Mouse (Mus musculus): ENCODE results near the gene Alyref2. TPM values are rescaled to one million over a fixed set of nuclear protein-coding genes. Genes with fewer than 3 reads are reported as not detected.
"Not testable (repeated sequence)": the region's sequence is repeated elsewhere in the genome, so short reads cannot be mapped to it uniquely, and the experiment has no call there.

Gene Alyref2
- polyA plus RNA-seq (2012; rRNA removed), result 3.8 and 5.1 TPM in 2 replicates

DNA sequence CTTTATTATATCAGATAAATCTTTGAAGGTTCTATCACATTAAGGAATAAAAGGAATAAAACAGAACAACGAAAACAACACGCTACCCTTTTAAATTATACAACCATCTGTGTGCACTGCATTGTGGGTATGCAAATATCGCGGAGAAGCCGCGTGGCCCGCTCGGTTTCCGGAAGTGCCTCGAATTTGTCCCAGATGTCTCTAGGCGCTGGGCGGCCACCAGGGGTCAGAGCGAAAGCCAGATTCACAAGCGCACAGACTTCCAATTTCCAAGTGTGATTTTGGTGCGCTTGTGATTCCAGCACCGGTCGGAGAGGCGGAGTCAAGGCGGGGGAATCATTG, at the start of gene Alyref2:
Alyref2 (plus strand) TSS at position 229 of the 342 bp plus-strand sequence.
- WGBS, result under 1% methylated on average over 19 of the region's 19 CpGs
- peak; percentile 89 for DNase-seq (ENCODE audit: low read depth, low spot score)

DNA sequence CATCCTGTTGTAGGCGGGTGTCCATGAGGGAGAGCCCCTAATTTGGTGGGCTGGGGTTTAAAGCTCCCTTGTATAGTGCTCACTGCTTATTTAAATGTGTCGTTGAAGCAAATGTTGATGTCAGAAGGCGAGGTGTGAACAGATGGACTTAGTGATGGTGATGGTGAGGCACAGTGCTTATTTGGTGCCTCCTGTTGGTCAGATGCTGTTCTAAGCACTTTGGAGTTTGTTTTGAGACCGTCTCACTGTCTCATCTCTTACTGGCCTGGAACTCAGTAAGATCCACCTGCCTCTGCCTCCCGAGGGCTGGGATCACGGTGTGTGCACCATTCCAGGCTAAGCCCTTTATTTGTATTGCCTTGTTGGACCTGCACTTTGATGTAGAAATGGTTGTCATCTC, 48.4 kb upstream of the Alyref2 start:
- 67% methylated on average over 6 of the region's 6 CpGs for WGBS
- no peak for DNase-seq (ENCODE audit: low read depth, low spot score)

DNA sequence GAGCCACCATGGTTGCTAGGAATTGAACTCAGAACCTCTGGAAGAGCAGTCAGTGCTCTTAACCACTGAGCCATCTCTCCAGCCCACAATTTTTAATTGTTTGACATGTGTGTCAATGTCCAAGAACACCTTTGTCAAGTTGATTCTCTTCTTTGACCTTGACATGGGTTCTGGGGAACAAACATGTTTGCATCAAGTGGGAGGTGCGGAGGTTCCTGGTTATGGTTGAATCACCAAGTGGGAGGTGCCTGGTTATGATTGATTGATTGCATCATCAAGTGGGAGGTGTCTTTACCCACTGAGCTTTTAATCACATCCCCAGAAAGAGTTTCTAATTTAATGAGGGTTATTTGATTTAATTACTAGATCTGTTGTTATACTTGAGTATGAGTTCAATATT, 45.7 kb upstream of the Alyref2 start:
- WGBS, result 78% methylated on average over 1 of the region's 1 CpGs
- no peak for DNase-seq (ENCODE audit: low read depth, low spot score)

DNA sequence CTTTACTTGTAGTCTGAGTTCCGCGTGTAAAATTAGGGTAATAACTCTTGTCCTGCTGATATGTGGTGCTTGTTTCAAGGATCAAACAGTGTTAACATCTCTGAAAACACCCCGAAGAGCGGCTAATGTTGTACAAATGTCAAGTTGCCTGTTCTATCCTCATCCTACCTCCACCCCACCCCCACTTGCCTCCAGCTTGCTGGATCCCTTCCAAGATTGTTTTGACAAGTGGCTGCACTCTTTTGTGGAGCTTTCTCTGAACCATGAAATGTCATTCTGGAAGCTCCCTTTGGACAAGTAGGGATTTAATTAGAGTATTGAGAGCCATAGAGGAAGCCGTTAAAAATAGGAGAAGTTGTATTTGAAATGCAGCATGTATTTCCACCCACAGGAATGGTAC, 43.5 kb upstream of the Alyref2 start:
- WGBS, result 38% methylated on average over 5 of the region's 5 CpGs
- DNase-seq (ENCODE audit: low read depth, low spot score), result no peak

DNA sequence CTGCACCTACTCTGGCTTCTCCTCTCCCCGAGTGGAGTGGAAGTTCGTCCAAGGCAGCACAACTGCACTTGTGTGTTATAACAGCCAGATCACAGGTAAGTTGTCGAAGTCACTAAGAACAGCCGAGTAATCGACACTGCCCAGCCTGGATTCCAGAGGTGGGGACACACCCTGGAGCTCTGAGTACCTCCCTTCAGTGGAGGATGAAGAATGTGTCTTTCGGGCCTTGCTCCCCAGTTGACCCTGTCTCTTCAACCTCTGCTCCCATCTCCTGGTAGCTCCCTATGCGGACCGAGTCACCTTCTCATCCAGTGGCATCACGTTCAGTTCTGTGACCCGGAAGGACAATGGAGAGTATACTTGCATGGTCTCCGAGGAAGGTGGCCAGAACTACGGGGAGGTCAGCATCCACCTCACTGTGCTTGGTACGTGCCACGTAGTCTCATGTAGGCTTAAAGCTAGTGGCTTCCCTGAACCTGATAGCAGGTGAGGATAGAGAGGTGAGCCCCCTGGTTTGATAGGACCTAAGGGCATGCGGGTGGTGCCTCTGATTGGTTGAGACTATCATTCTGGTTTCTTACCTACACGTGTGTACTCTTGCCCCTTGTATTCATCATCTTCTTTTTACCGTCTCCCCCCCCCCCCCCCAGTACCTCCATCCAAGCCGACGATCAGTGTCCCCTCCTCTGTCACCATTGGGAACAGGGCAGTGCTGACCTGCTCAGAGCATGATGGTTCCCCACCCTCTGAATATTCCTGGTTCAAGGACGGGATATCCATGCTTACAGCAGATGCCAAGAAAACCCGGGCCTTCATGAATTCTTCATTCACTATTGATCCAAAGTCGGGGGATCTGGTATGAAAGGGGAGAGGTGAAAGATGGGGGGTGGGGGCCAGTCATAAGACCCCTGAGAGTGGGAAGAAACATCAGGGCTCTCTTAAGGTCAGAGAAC, 42.5 kb upstream of the Alyref2 start:
- DNase-seq (ENCODE audit: low read depth, low spot score), result no peak

DNA sequence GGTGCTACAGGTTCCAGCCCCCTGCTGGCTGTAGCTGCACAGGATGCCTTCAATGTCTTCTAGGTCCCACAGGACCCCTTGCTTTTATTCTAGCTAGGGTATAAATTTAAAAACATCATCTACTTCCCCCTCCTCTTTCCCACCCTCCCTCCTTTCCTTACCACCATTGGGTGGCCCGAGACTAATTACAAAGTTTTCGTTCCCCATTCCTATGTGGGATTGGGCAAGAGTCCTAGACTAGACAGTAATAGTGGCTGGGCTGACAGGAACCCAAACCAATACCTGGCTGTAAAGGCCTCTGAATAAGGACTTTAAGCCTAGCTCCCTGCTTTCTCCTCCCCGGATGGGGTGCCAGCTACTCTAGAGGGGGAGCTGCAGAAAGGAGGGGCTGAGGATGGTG, 40.1 kb upstream of the Alyref2 start:
- WGBS, result 75% methylated on average over 3 of the region's 3 CpGs

More for the DNA sequence above, 42.5 kb upstream of the Alyref2 start:
- 87% methylated on average over 22 of the region's 22 CpGs for WGBS

DNA sequence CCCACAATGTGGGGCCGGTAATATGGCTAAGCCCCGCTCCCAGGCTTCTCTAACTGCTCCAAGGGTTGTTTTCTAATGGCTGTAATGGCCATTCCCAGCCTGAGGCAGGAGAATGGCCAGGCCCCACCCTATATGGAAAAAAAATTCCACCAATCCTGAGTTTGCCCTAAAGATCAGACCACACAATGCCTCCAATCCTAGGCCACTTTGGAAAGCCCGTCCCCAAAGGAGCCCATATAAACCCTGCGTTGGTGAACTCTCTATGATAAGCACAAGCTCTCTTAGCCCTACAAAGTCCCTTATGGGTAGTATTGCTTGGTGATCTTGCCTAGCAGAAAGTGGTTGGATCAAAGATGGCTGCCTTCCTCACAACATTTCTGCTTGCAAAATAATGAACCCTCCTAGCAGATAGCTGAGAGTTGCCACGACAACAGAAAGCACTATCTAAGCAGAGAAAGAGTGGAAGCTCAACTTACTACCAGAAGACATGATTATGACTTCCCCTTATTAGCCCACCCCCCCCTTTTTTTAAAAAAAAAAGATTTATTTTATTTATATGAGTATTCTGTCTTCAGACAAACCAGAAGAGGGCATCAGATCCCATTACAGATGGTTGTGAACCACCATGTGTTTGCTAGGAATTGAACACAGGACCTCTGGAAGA, 37.4 kb upstream of the Alyref2 start:
- DNase-seq (ENCODE audit: low read depth, low spot score), result no peak
- 88% methylated on average over 5 of the region's 5 CpGs for WGBS

More for the DNA sequence above, 40.1 kb upstream of the Alyref2 start:
- no peak for DNase-seq (ENCODE audit: low read depth, low spot score)

DNA sequence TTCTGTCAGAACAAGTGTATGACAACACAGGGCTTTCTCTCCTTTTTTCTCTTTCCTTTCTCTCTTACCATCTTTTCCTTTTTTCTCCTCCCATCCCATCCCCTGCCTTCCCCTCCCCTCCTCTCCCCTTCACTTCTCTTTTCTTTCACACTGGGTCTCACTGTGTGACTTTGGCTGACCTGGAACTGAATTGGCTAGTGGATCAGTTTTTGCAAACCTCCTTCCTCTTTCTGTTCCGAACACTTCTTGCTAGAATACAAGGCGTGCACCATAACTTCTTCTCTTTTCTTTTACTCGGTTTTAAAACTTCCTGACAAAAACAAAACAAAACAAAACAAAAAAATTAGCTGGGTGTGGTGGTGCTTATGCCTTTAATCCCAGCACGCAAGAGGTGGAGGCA, 36.7 kb upstream of the Alyref2 start:
- WGBS, result 66% methylated on average over 4 of the region's 4 CpGs
- no peak for DNase-seq (ENCODE audit: low read depth, low spot score)

DNA sequence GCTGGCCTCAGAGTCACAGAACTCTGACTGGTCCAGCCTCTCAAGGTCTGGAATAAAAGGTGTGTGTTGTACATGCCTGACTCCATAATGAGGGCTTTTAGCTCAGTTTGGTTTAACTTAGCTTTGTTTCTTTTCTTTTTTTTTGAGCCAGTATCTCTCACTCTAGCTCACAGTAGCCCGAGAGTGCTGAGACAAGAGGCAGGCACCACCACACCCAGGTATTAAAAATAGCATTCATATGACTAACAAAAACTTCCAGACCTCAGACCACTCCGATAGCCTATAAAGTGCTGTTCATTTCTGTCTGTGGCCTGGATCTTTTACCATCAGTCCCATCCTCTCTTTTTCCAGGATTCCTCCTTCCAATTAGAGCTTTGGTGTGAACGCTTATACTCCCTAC, 33.6 kb upstream of the Alyref2 start:
- 27% methylated on average over 3 of the region's 3 CpGs for WGBS
- no peak for DNase-seq (ENCODE audit: low read depth, low spot score)

DNA sequence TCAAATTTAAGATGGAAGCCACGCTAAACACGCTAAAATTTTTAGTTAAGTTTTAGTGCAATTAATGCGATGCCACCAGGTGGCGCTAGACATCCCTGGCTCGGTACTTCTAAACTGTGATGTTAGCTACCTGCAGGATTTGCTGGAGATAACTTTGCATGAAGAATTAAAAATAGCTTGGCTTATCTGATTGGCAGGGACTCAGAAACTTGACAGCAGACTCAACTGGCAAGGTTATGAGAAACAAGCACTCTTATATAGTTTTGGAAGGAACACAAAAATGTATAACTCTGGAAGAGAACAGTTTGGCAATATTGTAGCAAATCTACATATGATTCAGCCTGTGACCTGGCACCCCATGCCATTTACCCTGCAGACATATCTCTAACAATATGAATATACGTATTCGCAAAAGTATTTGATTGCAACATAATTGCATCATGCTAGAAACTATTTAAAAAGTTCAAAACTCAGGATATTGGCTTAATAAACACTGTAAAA, 32.9 kb upstream of the Alyref2 start:
- WGBS, result 15% methylated on average over 7 of the region's 7 CpGs
- no peak for DNase-seq (ENCODE audit: low read depth, low spot score)

DNA sequence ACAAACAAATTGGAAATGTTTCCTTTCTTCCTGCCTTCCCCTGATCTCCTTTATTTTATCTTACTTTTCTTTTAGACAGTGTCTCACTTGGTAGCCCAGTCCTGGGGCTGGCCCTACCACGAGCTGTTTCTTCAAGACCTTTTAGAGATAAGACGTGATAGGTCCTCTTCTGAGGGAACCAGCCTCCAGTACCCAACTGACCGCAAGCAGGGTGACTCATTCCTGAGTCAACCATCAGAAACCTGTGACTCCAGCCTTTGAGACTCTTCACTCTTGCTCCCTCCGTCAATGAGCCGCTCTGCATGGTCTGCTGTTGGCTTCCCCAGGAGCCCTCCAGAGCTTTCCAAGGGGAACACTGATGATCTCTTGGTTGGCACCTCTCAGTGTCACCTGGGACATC, 32.4 kb upstream of the Alyref2 start:
- DNase-seq (ENCODE audit: low read depth, low spot score), result no peak
- 64% methylated on average over 5 of the region's 5 CpGs for WGBS

DNA sequence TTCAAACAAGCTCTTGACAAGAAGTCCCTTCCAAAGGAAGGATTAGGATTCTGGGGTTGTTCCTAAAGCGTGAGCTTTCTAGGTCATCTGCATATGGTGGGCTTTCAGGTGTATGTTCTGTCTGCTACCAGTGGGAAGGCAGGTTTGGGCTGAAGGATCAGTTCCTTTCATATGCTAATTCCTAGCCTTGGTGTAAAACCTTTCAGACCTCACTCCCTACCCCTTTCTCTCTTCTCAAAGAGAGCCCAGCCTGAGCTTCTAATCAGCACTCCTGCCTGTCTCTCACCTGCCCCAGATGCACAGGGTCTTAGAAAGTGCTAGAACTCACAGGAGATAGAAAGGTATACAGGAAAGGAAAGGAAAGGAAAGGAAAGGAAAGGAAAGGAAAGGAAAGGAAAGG, 31.8 kb upstream of the Alyref2 start:
- DNase-seq (ENCODE audit: low read depth, low spot score), result no peak
- 97% methylated on average over 1 of the region's 1 CpGs for WGBS

DNA sequence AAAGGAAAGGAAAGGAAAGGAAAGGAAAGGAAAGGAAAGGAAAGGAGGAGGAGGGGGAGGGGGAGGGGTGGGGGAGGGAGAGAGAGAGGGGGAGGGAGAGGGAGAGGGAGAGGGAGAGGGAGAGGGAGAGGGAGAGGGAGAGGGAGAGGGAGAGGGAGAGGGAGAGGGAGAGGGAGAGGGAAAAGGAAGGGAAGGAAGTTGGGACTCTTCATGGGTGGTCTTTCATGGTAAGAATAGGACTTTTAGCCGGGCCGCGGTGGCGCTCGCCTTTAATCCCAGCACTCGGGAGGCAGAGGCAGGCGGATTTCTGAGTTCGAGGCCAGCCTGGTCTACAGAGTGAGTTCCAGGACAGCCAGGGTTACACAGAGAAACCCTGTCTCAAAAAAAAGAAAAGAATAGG, 31.3 kb upstream of the Alyref2 start:
- 95% methylated on average over 8 of the region's 8 CpGs for WGBS
- DNase-seq (ENCODE audit: low read depth, low spot score), result not testable (repeated sequence)

DNA sequence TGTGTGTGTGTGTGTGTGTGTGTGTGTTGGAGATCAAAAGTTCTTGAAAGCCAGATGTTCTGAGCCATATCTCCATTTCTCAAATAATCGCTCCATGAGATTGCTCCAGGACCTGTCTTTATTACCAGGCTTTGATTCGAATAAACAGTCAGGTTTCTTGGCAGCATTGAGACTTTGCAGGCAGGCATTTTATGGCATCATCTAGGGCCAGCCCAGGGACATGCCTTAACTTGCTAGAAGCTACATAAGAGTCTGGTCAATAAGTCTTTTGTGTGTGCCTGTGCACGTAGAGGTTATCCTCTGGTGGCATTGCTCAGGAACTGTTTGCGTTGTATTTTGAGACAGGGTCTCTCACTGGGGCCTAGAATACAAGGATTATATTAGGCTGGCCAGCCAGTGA, 29.8 kb upstream of the Alyref2 start:
- DNase-seq (ENCODE audit: low read depth, low spot score), result no peak
- WGBS, result 15% methylated on average over 4 of the region's 4 CpGs

DNA sequence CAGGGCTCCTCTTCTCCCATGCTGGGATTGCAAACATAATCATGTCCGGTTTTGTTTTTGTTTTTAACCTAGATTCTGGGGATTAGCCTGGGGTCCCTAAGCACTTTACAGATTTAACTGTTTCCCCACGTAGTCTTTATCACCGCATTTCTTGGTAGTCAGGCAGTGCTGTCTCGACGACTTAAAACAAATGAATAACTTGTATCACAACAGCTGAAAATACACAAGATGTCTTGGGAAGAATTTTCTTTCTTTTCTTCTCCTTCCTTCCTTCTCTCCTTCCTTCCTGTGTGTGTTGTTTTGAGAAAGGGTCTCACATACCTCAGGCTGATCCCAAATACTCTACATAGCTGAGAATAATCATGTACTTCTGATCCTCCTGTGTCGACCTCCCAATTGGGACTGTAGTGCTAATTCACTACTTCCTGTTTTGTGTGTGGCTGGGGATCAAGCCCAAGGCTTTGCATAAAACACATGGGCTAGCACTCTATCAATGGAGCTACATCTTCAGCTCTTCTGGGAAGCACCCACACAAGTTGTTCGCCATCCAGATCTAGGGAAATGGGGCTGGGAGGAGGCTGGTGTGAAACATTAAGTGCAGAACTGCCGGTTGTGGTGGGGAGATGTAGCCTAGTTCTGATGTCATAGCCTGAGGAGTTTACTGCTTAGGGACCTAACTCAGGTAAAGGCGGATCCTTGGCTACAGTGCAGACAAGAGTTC, 29.2 kb upstream of the Alyref2 start:
- no peak for DNase-seq (ENCODE audit: low read depth, low spot score)
- 50% methylated on average over 9 of the region's 9 CpGs for WGBS

DNA sequence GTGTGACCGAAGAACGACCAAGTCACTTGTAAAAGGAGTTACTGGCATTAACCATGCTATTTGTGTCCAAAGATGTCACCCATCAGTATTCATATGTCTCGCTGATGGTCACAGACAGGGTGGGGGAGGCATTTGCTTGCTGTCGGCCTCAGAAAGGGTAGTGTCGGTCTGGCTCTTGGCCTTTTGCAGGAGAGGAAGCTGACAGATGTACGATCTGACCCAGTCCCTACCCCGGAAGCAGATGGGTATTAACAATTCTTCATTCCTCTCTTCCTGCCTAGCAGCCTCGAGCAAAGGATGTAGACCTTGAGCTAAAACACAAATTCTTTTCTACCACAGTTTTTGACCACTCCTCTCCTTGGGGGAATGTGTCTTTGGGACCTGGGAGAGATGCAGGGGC, 26.2 kb upstream of the Alyref2 start:
- 62% methylated on average over 8 of the region's 8 CpGs for WGBS
- no peak for DNase-seq (ENCODE audit: low read depth, low spot score)

DNA sequence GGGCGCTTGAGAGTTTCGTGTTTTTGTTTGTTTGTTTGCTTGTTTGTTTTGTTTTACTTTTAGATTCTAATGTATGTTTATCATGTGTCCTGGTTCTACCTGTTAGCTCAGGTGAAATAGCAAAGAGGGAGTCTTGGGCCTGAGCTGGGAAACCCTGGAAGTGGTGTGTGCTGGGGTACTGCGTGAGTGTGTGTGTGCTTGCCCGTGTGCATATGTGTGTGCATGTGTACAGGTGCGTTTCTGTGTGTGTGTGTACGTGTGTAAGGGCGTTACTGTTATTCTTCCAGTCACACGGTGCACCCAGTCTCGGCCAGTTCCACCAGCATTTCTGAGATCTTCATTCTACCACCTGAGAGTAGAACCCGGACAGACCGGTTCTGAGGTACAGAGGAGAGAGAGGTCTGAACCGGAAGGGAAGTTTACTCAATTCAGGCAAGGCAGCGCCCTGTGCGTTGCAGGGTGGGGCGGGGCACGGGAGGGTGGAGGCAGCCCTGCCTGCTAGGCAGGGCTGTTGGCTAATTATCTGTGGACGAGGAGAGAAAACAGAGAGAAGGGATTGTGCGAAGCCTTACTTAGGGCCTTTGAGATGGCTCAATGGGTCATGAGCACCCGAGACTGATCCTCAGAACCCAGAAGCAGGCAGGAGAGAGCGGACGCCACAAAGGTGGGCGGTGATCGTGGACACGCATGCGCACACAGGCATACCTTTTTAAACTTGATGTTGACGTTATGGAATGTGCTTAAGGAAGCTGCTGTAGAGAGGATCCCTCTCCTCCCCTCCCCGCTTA, 25.3 kb upstream of the Alyref2 start:
- peak; percentile 92 for DNase-seq (ENCODE audit: low read depth, low spot score)
- 25% methylated on average over 27 of the region's 27 CpGs for WGBS

DNA sequence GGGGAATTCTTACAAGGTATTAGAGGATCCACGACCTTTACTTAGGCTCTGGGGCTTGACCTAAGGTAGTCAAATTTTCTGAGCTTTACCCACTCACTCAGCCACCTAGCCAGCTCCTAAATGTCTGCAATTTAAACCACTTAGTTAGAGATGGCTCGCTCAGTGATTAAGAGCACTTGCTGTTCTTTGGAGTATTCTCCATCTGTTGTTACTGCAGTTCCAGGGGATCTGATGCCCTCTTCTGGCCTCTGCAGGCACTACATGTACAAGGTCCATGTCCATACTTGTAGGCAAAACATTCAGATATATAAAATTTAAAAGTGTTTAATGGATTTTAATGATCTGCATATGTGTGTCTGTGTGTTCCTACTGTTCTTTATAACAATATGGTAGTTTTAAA, 24.3 kb upstream of the Alyref2 start:
- WGBS, result 16% methylated on average over 2 of the region's 2 CpGs
- no peak for DNase-seq (ENCODE audit: low read depth, low spot score)

DNA sequence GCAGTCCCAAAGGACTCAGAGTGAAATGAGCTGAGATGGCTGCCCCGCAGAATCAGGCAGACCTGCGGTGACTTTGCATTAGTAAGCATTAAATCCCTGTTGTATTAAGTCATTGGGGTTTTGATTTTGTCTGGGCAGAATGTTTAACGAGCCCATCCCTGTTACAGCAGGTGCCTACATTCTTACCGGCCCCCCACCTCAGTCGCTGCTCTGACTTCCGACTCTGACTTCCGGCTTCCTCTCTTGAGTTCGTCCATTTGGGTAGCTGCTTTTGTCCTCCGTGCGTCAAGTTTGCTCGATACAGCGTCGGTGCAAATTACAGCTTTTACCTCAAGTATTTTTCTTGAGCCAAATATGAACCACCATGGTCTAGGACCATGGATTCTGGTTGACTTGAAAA, 9.0 kb upstream of the Alyref2 start:
- no peak for DNase-seq (ENCODE audit: low read depth, low spot score)
- 90% methylated on average over 13 of the region's 13 CpGs for WGBS

All from large intestine, adult 2 months (tissue).